Mouse (Mus musculus): ENCODE measurements around the gene Calu. TPM values are rescaled to one million over a fixed set of nuclear protein-coding genes. Genes with fewer than 3 reads are reported as not detected.

The Calu gene
- polyA plus RNA-seq, 1 experiment from 2014 or later: 291 TPM

DNA sequence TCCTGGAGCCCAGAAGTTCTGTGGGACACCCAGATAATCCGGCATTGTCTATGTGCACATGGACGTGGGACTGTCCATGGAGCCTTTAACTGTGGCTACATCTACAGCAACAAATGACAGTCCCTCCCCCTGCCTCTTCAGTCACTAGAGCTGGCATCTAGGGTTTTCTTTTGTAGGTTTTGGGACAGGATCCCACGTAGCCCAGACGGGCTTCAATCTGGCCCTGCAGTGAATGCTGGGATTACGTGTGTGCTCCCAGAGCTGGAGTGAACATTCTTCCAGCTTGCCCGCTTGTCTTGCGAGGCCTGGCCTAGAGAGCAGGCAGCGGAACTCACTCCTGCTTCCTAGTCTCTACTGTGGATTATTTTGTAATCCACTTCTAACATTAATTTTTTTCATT is 77.2 kb downstream of the Calu start:
- H3K36me3 ChIP-seq (ENCODE audit: control insufficient read depth, insufficient read depth, low read length): no peaks in the 10 kb centered on the region
- H3K9ac ChIP-seq (ENCODE audit: low read length): no peak overlapping the region
- ATAC-seq (ENCODE audit: insufficient read depth, low FRiP score, low TSS enrichment): no peak
- no peaks in the 10 kb centered on the region for H3K27me3 ChIP-seq (ENCODE audit: control insufficient read depth, insufficient read depth, low read length)
- H3K27ac ChIP-seq (ENCODE audit: low read depth, low read length): no peak overlapping the region
- H3K4me3 ChIP-seq (ENCODE audit: low read depth, low read length): no peak overlapping the region
- no peaks in the 10 kb centered on the region for H3K4me1 ChIP-seq (ENCODE audit: control insufficient read depth, insufficient read depth, low read length)
- H3K4me2 ChIP-seq (ENCODE audit: low read depth): no peak overlapping the region
- WGBS: 91% methylated on average over 8 of the region's 8 CpGs
- no peaks in the 10 kb centered on the region for H3K9me3 ChIP-seq (ENCODE audit: control insufficient read depth, low read length)
- no peak for DNase-seq (ENCODE audit: low spot score)

DNA sequence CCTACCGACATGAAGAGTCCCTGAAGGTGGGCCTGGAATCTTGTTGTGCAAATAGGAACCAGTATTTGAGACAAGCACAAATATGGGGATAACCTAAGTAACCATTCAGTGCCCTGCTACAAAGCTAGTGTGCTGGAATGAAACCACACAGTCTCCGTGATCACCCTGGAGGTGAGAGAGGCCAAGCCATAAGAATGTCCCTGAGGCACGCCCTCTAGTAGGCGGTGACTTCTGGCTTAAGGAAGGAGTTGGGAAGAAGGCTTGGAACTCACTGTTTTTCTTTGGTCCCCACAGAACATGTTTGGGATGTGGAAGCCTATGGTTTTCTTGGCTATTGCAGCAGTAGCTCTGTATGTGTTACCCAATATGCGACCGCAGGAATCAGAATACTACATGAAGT is 78.5 kb downstream of the Calu start:
- Histone ChIP-seq H3K9ac (ENCODE audit: low read length) (no peak overlapping the region), H3K4me1 (ENCODE audit: control insufficient read depth, insufficient read depth, low read length) (no peaks in the 10 kb centered on the region), H3K27me3 (ENCODE audit: control insufficient read depth, insufficient read depth, low read length) (no peaks in the 10 kb centered on the region), H3K36me3 (ENCODE audit: control insufficient read depth, insufficient read depth, low read length) (no peaks in the 10 kb centered on the region), H3K27ac (ENCODE audit: low read depth, low read length) (no peak overlapping the region), H3K9me3 (ENCODE audit: control insufficient read depth, low read length) (no peaks in the 10 kb centered on the region), H3K4me3 (ENCODE audit: low read depth, low read length) (no peak overlapping the region), H3K4me2 (ENCODE audit: low read depth) (no peak overlapping the region)
- WGBS: 77% methylated on average over 6 of the region's 6 CpGs
- ATAC-seq (ENCODE audit: insufficient read depth, low FRiP score, low TSS enrichment) (no peak), DNase-seq (ENCODE audit: low spot score) (no peak)

Small RNA genes within 50 kb of the gene (microRNA-seq; reads per million reads assigned to microRNA genes)
- gene Gm26220 (0.78 reads per million), gene Gm44354 (not detected)

Other genes starting within 250 kb of the Calu start
- 70.7 and 71.3 TPM in 2 replicates for gene Rbm28, start 183.1 kb upstream of the Calu start, polyA plus RNA-seq (2014; fragmentation: Nextera tagmentation; extraction: Ambion mirVana)
- gene Prrt4, start 168.5 kb upstream of the Calu start, polyA plus RNA-seq (2014; fragmentation: Nextera tagmentation; extraction: Ambion mirVana): 1.2 and 1.4 TPM in 2 replicates
- 50.7 and 56.5 TPM in 2 replicates for gene Impdh1, start 131.7 kb upstream of the Calu start, polyA plus RNA-seq (2014; fragmentation: Nextera tagmentation; extraction: Ambion mirVana)
- gene Hilpda, start 75.6 kb upstream of the Calu start, polyA plus RNA-seq (2014; fragmentation: Nextera tagmentation; extraction: Ambion mirVana): 35.5 and 42.2 TPM in 2 replicates
- gene Fam71f2, start 68.5 kb upstream of the Calu start, polyA plus RNA-seq (2014; fragmentation: Nextera tagmentation; extraction: Ambion mirVana): 0.32 and 0.33 TPM in 2 replicates
- gene Fam71f1, start 28.9 kb upstream of the Calu start, polyA plus RNA-seq (2014; fragmentation: Nextera tagmentation; extraction: Ambion mirVana): 0.32 TPM in 1 of 2 replicates, not detected in the other
- gene Opn1sw, start 40.4 kb downstream of the Calu start, polyA plus RNA-seq (2014; fragmentation: Nextera tagmentation; extraction: Ambion mirVana): 0.15 and 0.20 TPM in 2 replicates
- 36.8 and 40.1 TPM in 2 replicates for gene Ccdc136, start 48.2 kb downstream of the Calu start, polyA plus RNA-seq (2014; fragmentation: Nextera tagmentation; extraction: Ambion mirVana)
- 4.6 and 5.8 TPM in 2 replicates for gene Flnc, start 85.2 kb downstream of the Calu start, polyA plus RNA-seq (2014; fragmentation: Nextera tagmentation; extraction: Ambion mirVana)
- 194 and 201 TPM in 2 replicates for gene Atp6v1f, start 119.6 kb downstream of the Calu start, polyA plus RNA-seq (2014; fragmentation: Nextera tagmentation; extraction: Ambion mirVana)
- not detected in 2 replicates for gene Atp6v1fnb, start 123.4 kb downstream of the Calu start, polyA plus RNA-seq (2014; fragmentation: Nextera tagmentation; extraction: Ambion mirVana)
- gene Kcp, start 159.9 kb downstream of the Calu start, polyA plus RNA-seq (2014; fragmentation: Nextera tagmentation; extraction: Ambion mirVana): 11.8 and 13.1 TPM in 2 replicates
- gene Irf5, start 178.6 kb downstream of the Calu start, polyA plus RNA-seq (2014; fragmentation: Nextera tagmentation; extraction: Ambion mirVana): 1.5 and 2.2 TPM in 2 replicates